Mouse (Mus musculus): ENCODE results near the gene Btbd9. TPM values are rescaled to one million over a fixed set of nuclear protein-coding genes. Genes with fewer than 3 reads are reported as not detected.

Btbd9 gene
- total RNA-seq, 2 experiments from 2014 or later: 149 to 174 TPM

- no peak for DNase-seq
Observed at GRCm38 (mm10) chr17:30445805-30446441, 130.4 kb downstream of the Btbd9 start.

- DNase-seq: no peak
Observed at GRCm38 (mm10) chr17:30439702-30440101, 136.6 kb downstream of the Btbd9 start.

GRCm38 (mm10) chr17:30438786-30439185 lies 137.5 kb downstream of the Btbd9 start:
- no peak for DNase-seq

GRCm38 (mm10) chr17:30436021-30436461 lies 140.2 kb downstream of the Btbd9 start:
- DNase-seq: peak in 1 of 2 experiments; percentile 61

- no peak for DNase-seq
Observed at GRCm38 (mm10) chr17:30435478-30435877, 140.8 kb downstream of the Btbd9 start.

- DNase-seq: no peak
Observed at GRCm38 (mm10) chr17:30432094-30432493, 144.2 kb downstream of the Btbd9 start.

- DNase-seq: no peak
Observed at GRCm38 (mm10) chr17:30430961-30431640, 145.2 kb downstream of the Btbd9 start.

- no peak for DNase-seq
Observed at GRCm38 (mm10) chr17:30428661-30429060, 147.6 kb downstream of the Btbd9 start.

GRCm38 (mm10) chr17:30423256-30423852 lies 152.9 kb downstream of the Btbd9 start:
- no peak for DNase-seq

- no peak for DNase-seq
Observed at GRCm38 (mm10) chr17:30422278-30422677, 154.0 kb downstream of the Btbd9 start.

GRCm38 (mm10) chr17:30421256-30421655 lies 155.0 kb downstream of the Btbd9 start:
- no peak for DNase-seq

GRCm38 (mm10) chr17:30419494-30419893 lies 156.8 kb downstream of the Btbd9 start:
- DNase-seq: no peak

- no peak for DNase-seq
Observed at GRCm38 (mm10) chr17:30418510-30418909, 157.8 kb downstream of the Btbd9 start.

- no peak for DNase-seq
Observed at GRCm38 (mm10) chr17:30417106-30417505, 159.2 kb downstream of the Btbd9 start.

GRCm38 (mm10) chr17:30415693-30416092 lies 160.6 kb downstream of the Btbd9 start:
- no peak for DNase-seq

GRCm38 (mm10) chr17:30412991-30413390 lies 163.3 kb downstream of the Btbd9 start:
- DNase-seq: no peak

- DNase-seq: no peak
Observed at GRCm38 (mm10) chr17:30406002-30406401, 170.3 kb downstream of the Btbd9 start.

GRCm38 (mm10) chr17:30402871-30403270 lies 173.4 kb downstream of the Btbd9 start:
- no peak for DNase-seq

- no peak for DNase-seq
Observed at GRCm38 (mm10) chr17:30395261-30395660, 181.0 kb downstream of the Btbd9 start.

- no peak for DNase-seq
Observed at GRCm38 (mm10) chr17:30392031-30392430, 184.3 kb downstream of the Btbd9 start.

- no peak for DNase-seq
Observed at GRCm38 (mm10) chr17:30391220-30391619, 185.1 kb downstream of the Btbd9 start.

GRCm38 (mm10) chr17:30389686-30390085 lies 186.6 kb downstream of the Btbd9 start:
- no peak for DNase-seq

- DNase-seq: peak; percentile 40 to 44
Observed at GRCm38 (mm10) chr17:30388817-30389216, 187.5 kb downstream of the Btbd9 start.

GRCm38 (mm10) chr17:30388391-30388790 lies 187.9 kb downstream of the Btbd9 start:
- no peak for DNase-seq
